Mouse (Mus musculus): Measurements from ENCODE around the gene 4931422A03Rik. TPM values are rescaled to one million over a fixed set of nuclear protein-coding genes. Genes with fewer than 3 reads are reported as not detected.

The 4931422A03Rik gene
- total and polyA plus RNA-seq, 3 experiments = not detected

- WGBS = 61% methylated on average over 10 of the region's 10 CpGs
- Histone ChIP-seq H3K4me1 (ENCODE audit: control insufficient read depth, insufficient read depth, low read length) (peaks cover 4% of the 10 kb centered on the region), H3K27me3 (ENCODE audit: control insufficient read depth, insufficient read depth, low read length) (no peaks in the 10 kb centered on the region), H3K36me3 (ENCODE audit: control insufficient read depth, insufficient read depth, low read length) (no peaks in the 10 kb centered on the region), H3K27ac (no peak overlapping the region), H3K4me3 (no peak overlapping the region), H3K9ac (ENCODE audit: low read depth, low read length) (no peak overlapping the region), H3K79me2 (replicated peaks; ENCODE audit: control insufficient read depth, insufficient read depth, low read length) (no peaks in the 10 kb centered on the region)
- no peak for DNase-seq
- intact Hi-C loops (cut with DNase I) = no loop called here
- TF ChIP-seq EP300 (IDR thresholded peaks at IDR 0.05; ENCODE audit: insufficient read depth, low read depth, low read length) (no peak), CTCF (IDR thresholded peaks at IDR 0.05) (no peak), POLR2A (IDR thresholded peaks at IDR 0.05; ENCODE audit: insufficient read depth, low read depth, low read length) (no peak)
Measured at GRCm38 (mm10) chr2:103935691-103936435, 92.3 kb downstream of the 4931422A03Rik start.

DNA sequence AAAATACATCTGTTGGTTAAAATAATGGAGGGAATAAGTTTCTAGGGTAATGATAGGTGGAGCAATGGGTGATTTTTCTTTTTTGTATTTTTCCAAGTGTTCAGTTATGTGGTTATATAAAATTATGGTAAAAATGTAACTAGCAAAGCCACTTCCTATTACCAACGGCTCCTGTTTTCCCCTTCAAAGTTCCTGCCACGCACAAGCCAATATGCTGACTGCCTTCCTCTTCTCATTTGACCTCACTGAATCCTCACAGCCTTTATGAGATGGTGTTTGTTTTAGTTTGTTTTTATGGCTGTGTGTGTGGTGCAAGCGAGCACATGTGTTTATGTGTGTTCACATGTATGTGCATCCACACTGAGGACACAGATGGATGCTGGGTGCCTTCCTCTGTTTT is 93.5 kb downstream of the 4931422A03Rik start:
- H3K27me3 ChIP-seq (ENCODE audit: control insufficient read depth, insufficient read depth, low read length) = no peaks in the 10 kb centered on the region
- peaks cover 10% of the 10 kb centered on the region for H3K4me1 ChIP-seq (ENCODE audit: control insufficient read depth, insufficient read depth, low read length)
- no peak overlapping the region for H3K9ac ChIP-seq (ENCODE audit: low read depth, low read length)
- H3K4me3 ChIP-seq = no peak overlapping the region
- no peak overlapping the region for H3K27ac ChIP-seq
- no peak for DNase-seq
- no peak for TF ChIP-seq CTCF (IDR thresholded peaks at IDR 0.05)
- TF ChIP-seq EP300 (IDR thresholded peaks at IDR 0.05; ENCODE audit: insufficient read depth, low read depth, low read length) = no peak
- no peak for TF ChIP-seq POLR2A (IDR thresholded peaks at IDR 0.05; ENCODE audit: insufficient read depth, low read depth, low read length)
- WGBS = 72% methylated on average over 3 of the region's 3 CpGs
- H3K36me3 ChIP-seq (ENCODE audit: control insufficient read depth, insufficient read depth, low read length) = no peaks in the 10 kb centered on the region
- H3K79me2 ChIP-seq (replicated peaks; ENCODE audit: control insufficient read depth, insufficient read depth, low read length) = no peaks in the 10 kb centered on the region
- intact Hi-C loops (cut with DNase I) = loop anchor here (5.0 kb wide), 1 partner anchor 62 kb away; no protein-coding TSS in a partner anchor

- no peak for DNase-seq
- H3K27ac ChIP-seq = no peak overlapping the region
- no peaks in the 10 kb centered on the region for H3K36me3 ChIP-seq (ENCODE audit: control insufficient read depth, insufficient read depth, low read length)
- intact Hi-C loops (cut with DNase I) = loop anchor here (5.0 kb wide), 1 partner anchor 62 kb away; no protein-coding TSS in a partner anchor
- no peaks in the 10 kb centered on the region for H3K27me3 ChIP-seq (ENCODE audit: control insufficient read depth, insufficient read depth, low read length)
- no peaks in the 10 kb centered on the region for H3K79me2 ChIP-seq (replicated peaks; ENCODE audit: control insufficient read depth, insufficient read depth, low read length)
- WGBS = 89% methylated on average over 7 of the region's 7 CpGs
- H3K4me1 ChIP-seq (ENCODE audit: control insufficient read depth, insufficient read depth, low read length) = peaks cover 10% of the 10 kb centered on the region
- H3K4me3 ChIP-seq = no peak overlapping the region
- TF ChIP-seq CTCF (IDR thresholded peaks at IDR 0.05) = no peak
- no peak for TF ChIP-seq POLR2A (IDR thresholded peaks at IDR 0.05; ENCODE audit: insufficient read depth, low read depth, low read length)
- TF ChIP-seq EP300 (IDR thresholded peaks at IDR 0.05; ENCODE audit: insufficient read depth, low read depth, low read length) = no peak
- H3K9ac ChIP-seq (ENCODE audit: low read depth, low read length) = no peak overlapping the region
Measured at GRCm38 (mm10) chr2:103934270-103934669, 93.9 kb downstream of the 4931422A03Rik start.

DNA sequence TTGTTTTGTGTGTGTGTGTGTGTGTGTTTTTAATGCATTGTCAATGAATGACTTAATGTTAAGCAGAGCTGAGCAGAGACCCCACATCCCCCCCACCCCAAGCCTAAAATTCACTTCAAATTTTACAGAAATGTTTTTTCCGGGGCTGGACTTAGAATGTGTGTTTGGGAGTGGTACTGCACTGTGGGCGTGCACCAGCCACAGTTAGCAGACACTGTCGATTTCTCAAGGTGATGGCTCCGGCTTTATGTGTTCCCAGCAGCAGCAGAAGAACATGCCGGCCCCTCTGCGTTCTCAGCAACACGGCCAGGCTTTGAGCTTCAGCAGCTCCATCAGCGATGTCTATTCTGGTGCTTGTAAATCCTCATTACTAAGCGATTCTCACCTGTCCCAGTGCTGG is 95.7 kb downstream of the 4931422A03Rik start:
- TF ChIP-seq POLR2A (IDR thresholded peaks at IDR 0.05; ENCODE audit: insufficient read depth, low read depth, low read length) (no peak), EP300 (IDR thresholded peaks at IDR 0.05; ENCODE audit: insufficient read depth, low read depth, low read length) (no peak), CTCF (IDR thresholded peaks at IDR 0.05) (no peak)
- intact Hi-C loops (cut with DNase I) = loop anchor here (5.0 kb wide), 1 partner anchor 60 kb away; no protein-coding TSS in a partner anchor
- Histone ChIP-seq H3K4me3 (no peak overlapping the region), H3K27ac (no peak overlapping the region), H3K27me3 (ENCODE audit: control insufficient read depth, insufficient read depth, low read length) (no peaks in the 10 kb centered on the region), H3K9ac (ENCODE audit: low read depth, low read length) (no peak overlapping the region), H3K4me1 (ENCODE audit: control insufficient read depth, insufficient read depth, low read length) (peaks cover 10% of the 10 kb centered on the region), H3K36me3 (ENCODE audit: control insufficient read depth, insufficient read depth, low read length) (no peaks in the 10 kb centered on the region), H3K79me2 (replicated peaks; ENCODE audit: control insufficient read depth, insufficient read depth, low read length) (no peaks in the 10 kb centered on the region)
- 79% methylated on average over 9 of the region's 9 CpGs for WGBS
- no peak for DNase-seq

- TF ChIP-seq EP300 (IDR thresholded peaks at IDR 0.05; ENCODE audit: insufficient read depth, low read depth, low read length) (no peak), CTCF (IDR thresholded peaks at IDR 0.05) (no peak), POLR2A (IDR thresholded peaks at IDR 0.05; ENCODE audit: insufficient read depth, low read depth, low read length) (no peak)
- Histone ChIP-seq H3K79me2 (replicated peaks; ENCODE audit: control insufficient read depth, insufficient read depth, low read length) (no peaks in the 10 kb centered on the region), H3K27me3 (ENCODE audit: control insufficient read depth, insufficient read depth, low read length) (no peaks in the 10 kb centered on the region), H3K9ac (ENCODE audit: low read depth, low read length) (no peak overlapping the region), H3K4me3 (no peak overlapping the region), H3K36me3 (ENCODE audit: control insufficient read depth, insufficient read depth, low read length) (no peaks in the 10 kb centered on the region), H3K27ac (no peak overlapping the region), H3K4me1 (ENCODE audit: control insufficient read depth, insufficient read depth, low read length) (peaks cover 10% of the 10 kb centered on the region)
- WGBS = 43% methylated on average over 2 of the region's 2 CpGs
- DNase-seq = peak in 1 of 2 experiments; percentile 33
- intact Hi-C loops (cut with DNase I) = loop anchor here (5.0 kb wide), 1 partner anchor 60 kb away; no protein-coding TSS in a partner anchor
Measured at GRCm38 (mm10) chr2:103932025-103932424, 96.1 kb downstream of the 4931422A03Rik start.

GRCm38 (mm10) chr2:103931511-103931911 is 96.7 kb downstream of the 4931422A03Rik start:
- Histone ChIP-seq H3K79me2 (replicated peaks; ENCODE audit: control insufficient read depth, insufficient read depth, low read length) (no peaks in the 10 kb centered on the region), H3K9ac (ENCODE audit: low read depth, low read length) (no peak overlapping the region), H3K27ac (peak overlapping the region; percentile 15; the same call in 1 of the 2 replicates), H3K4me1 (ENCODE audit: control insufficient read depth, insufficient read depth, low read length) (peaks cover 10% of the 10 kb centered on the region), H3K36me3 (ENCODE audit: control insufficient read depth, insufficient read depth, low read length) (no peaks in the 10 kb centered on the region), H3K4me3 (no peak overlapping the region), H3K27me3 (ENCODE audit: control insufficient read depth, insufficient read depth, low read length) (no peaks in the 10 kb centered on the region)
- TF ChIP-seq POLR2A (IDR thresholded peaks at IDR 0.05; ENCODE audit: insufficient read depth, low read depth, low read length) = no peak
- no peak for TF ChIP-seq EP300 (IDR thresholded peaks at IDR 0.05; ENCODE audit: insufficient read depth, low read depth, low read length)
- TF ChIP-seq CTCF (IDR thresholded peaks at IDR 0.05) = no peak
- intact Hi-C loops (cut with DNase I) = loop anchor here (5.0 kb wide), 1 partner anchor 59 kb away; no protein-coding TSS in a partner anchor
- 28% methylated on average over 7 of the region's 7 CpGs for WGBS
- DNase-seq = peak; percentile 56 to 67

Data from heart, adult 2 months (tissue).